Mouse (Mus musculus) lung, embryonic 14.5 days (tissue): ENCODE measurements around the gene Lbr. TPM values are rescaled to one million over a fixed set of nuclear protein-coding genes. Genes with fewer than 3 reads are reported as not detected.

Experiments
- ATAC-seq: fragments of 200-750 bp; cut with Nextera tagmentation; 2 replicates; pipeline ENCODE4 v1.8.0; 2017; ENCODE audit warnings: mild to moderate bottlenecking, moderate TSS enrichment, moderate library complexity; ENCODE audit not compliant: insufficient read depth
- DNase-seq: peaks from one replicate; pipeline ENCODE4 v3.0.0-alpha.2; 2015
- H3K27ac ChIP-seq: fragments of 300-500 bp; sonication (generic); 2 replicates; pipeline ENCODE4 v1.5.1; 2014; ENCODE audit warnings: low read depth, mild to moderate bottlenecking, moderate library complexity
- H3K27me3 ChIP-seq: fragments of 300-500 bp; sonication (generic); 2 replicates; pipeline ENCODE4 v1.6.1; 2014; ENCODE audit warnings: low read length, control low read depth; ENCODE audit not compliant: insufficient read depth
- H3K36me3 ChIP-seq: fragments of 300-500 bp; sonication (generic); 2 replicates; pipeline ENCODE4 v1.6.1; 2014; ENCODE audit warnings: control low read depth; ENCODE audit not compliant: insufficient read depth
- H3K4me1 ChIP-seq: fragments of 300-500 bp; sonication (generic); 2 replicates; pipeline ENCODE4 v1.6.1; 2014; ENCODE audit warnings: antibody characterized with exemption, control low read depth; ENCODE audit not compliant: insufficient read depth
- H3K4me2 ChIP-seq: fragments of 300-500 bp; sonication (generic); 2 replicates; pipeline ENCODE4 v1.6.1; 2014; ENCODE audit warnings: mild to moderate bottlenecking
- H3K4me3 ChIP-seq: fragments of 300-500 bp; sonication (generic); 2 replicates; pipeline ENCODE4 v1.5.1; 2014; ENCODE audit warnings: low read depth, low read length
- H3K9ac ChIP-seq: fragments of 300-500 bp; sonication (generic); 2 replicates; pipeline ENCODE4 v1.6.1; 2014
- H3K9me3 ChIP-seq: fragments of 300-500 bp; sonication (generic); 2 replicates; pipeline ENCODE4 v1.6.1; 2016; ENCODE audit warnings: low read depth, low read length, control low read depth
- CTCF ChIP-seq: IDR thresholded peaks from 2 replicates; pipeline ENCODE4 v1.5.1; 2016; ENCODE audit warnings: antibody characterized with exemption, low read depth
- WGBS: fragments of 180-500 bp; shearing (Covaris S2); extraction: QIAGEN DNeasy Blood & Tissue Kit; methylation state at CpG from one replicate; pipeline ENCODE4 v1.1.7; 2014; 5-methylcytosine and 5-hydroxymethylcytosine counted together
- polyA plus RNA-seq: library from polyadenylated mRNA; unstranded; fragments of >200 nt; fragmentation: Nextera tagmentation; extraction: Ambion mirVana; gene quantifications from 2 replicates; pipeline ENCODE4 v1.2.1, GENCODE M21; 2014

Gene Lbr
- polyA plus RNA-seq, 1 experiment from 2014 or later: 141 TPM

- Histone ChIP-seq H3K4me2 (no peak overlapping the region), H3K27me3 (no peaks in the 10 kb centered on the region), H3K9ac (no peak overlapping the region), H3K27ac (no peak overlapping the region), H3K4me3 (no peak overlapping the region), H3K4me1 (no peaks in the 10 kb centered on the region), H3K9me3 (no peaks in the 10 kb centered on the region), H3K36me3 (no peaks in the 10 kb centered on the region)
- TF ChIP-seq CTCF: no peak
- DNase-seq (no peak), ATAC-seq (no peak)
- 75% methylated on average over 1 of the region's 1 CpGs for WGBS
These were observed 66.3 kb downstream of the Lbr start for GRCm38 (mm10) chr1:181776541-181776940.

- 82% methylated on average over 3 of the region's 3 CpGs for WGBS
- no peaks in the 10 kb centered on the region for H3K27me3 ChIP-seq
- H3K9me3 ChIP-seq: no peaks in the 10 kb centered on the region
- H3K4me1 ChIP-seq: no peaks in the 10 kb centered on the region
- no peak overlapping the region for H3K4me2 ChIP-seq
- TF ChIP-seq CTCF: no peak
- H3K27ac ChIP-seq: no peak overlapping the region
- no peaks in the 10 kb centered on the region for H3K36me3 ChIP-seq
- ATAC-seq: no peak
- no peak for DNase-seq
- no peak overlapping the region for H3K4me3 ChIP-seq
- no peak overlapping the region for H3K9ac ChIP-seq
These were observed 71.0 kb downstream of the Lbr start for GRCm38 (mm10) chr1:181771871-181772270.

GRCm38 (mm10) chr1:181769392-181769791 lies 73.5 kb downstream of the Lbr start:
- WGBS: 52% methylated on average over 14 of the region's 14 CpGs
- Histone ChIP-seq H3K4me3 (no peak overlapping the region), H3K27me3 (no peaks in the 10 kb centered on the region), H3K9ac (no peak overlapping the region), H3K4me2 (no peak overlapping the region), H3K36me3 (no peaks in the 10 kb centered on the region), H3K4me1 (no peaks in the 10 kb centered on the region), H3K9me3 (no peaks in the 10 kb centered on the region), H3K27ac (no peak overlapping the region)
- ATAC-seq (no peak), DNase-seq (peak; percentile 39)
- peak; percentile 56 for TF ChIP-seq CTCF

Other genes starting within 250 kb of the Lbr start
- 17.8 and 22.2 TPM in 2 replicates for gene Enah, start 176.9 kb upstream of the Lbr start, polyA plus RNA-seq